Mouse (Mus musculus) B cell, adult 2 months (primary cell): ENCODE data around the gene Spc24.
"Not testable (repeated sequence)": the region's sequence is repeated elsewhere in the genome, so short reads cannot be mapped to it uniquely, and the experiment has no call there.

Experiments used
- DNase-seq, 2 experiments: peaks; one replicate each; pipeline ENCODE4 v3.0.0; 2022

Gene Spc24

DNA sequence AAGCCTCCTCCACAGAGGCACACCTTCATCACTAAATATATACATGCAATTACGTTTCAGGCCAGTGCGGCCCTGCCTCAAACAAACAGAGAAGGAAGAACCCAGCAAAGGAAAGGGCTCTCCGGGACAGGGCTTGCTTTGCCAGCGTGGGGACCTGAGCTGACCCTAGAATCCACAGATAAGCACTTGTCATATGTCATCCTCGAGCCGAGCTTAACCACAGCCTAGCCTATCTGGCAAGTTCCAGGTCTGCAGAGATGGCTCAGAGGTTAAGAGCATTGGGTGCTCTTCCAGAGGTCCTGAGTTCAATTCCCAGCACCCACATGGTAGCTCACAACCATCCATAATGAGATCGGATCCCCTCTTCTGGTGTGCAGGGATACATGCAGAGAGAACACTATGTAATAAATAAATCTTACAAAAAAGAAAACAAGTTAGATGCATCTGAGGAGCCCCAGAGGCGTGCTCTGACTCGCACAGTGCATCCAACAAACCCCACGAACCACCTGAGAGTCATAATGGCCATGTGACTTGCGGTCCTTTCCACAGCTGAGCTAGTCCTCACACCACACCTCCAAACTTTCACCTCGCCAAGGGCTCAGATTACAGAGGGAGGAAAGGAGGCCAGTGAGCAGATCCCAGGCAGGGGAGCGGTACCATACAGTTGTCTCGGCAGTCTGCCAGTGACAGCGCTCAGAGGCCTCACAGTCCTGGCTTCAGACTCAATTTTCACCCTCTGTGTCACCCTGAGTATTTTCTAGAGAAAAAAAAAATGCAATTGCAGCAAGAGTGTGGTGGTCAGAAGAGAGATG is 21.8 kb upstream of the Spc24 start:
- no peak for DNase-seq

DNA sequence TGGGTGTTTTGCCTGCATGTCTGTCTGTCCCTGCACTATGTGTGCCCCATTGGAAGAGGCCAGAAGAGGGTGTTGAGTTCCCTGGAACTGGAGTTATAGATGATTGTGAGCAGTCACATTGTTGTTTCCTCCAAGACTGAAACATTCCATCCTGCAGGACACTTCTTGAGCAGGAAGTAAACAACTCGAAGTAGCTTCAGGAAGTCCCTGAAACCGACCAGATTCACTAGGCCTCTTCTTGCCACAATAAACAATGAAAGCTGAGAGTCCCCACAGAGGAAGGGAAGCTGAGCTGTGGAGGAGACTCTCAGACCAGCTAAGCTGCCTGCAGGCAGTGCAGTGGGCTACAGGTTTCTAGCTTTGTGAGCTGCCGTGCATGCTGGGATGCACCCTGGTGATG is 17.6 kb upstream of the Spc24 start:
- no peak for DNase-seq

DNA sequence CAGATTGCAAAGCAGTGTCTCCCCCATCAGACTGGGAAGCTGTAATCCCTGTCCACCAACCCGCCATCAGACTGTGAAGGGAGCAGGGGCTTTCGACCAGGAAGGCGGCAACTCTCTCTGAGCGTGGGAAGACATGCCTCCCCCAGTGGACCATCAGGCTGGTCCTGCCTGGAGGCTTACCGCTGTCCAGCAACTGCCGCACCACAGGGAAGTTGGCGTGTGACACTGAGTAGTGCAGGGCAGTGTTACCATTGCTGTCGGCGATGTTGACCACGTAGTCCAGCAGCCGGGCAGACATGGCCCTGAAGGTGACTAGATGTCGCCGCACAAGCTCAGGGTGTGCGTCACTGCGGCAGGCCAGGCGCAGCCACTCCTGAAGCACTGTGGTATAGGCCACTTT is 14.2 kb upstream of the Spc24 start:
- no peak for DNase-seq

DNA sequence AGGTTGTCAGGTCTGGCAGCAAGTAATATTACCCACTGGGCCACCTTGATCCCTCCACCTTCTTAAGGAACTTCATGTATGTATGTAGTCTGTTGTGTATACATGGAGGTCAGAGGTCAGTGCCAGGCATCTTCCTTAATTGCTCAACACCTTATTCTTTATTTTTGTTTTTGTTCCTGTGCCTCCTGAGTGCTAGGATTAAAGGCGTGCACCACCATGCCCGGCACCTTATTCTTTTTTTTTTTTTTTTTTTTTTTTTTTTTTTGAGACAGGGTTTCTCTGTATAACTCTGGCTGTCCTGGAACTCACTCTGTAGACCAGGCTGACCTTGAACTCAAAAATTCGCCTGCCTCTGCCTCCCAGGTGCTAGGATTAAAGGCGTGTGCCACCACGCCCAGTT is 13.3 kb upstream of the Spc24 start:
- DNase-seq = not testable (repeated sequence)

DNA sequence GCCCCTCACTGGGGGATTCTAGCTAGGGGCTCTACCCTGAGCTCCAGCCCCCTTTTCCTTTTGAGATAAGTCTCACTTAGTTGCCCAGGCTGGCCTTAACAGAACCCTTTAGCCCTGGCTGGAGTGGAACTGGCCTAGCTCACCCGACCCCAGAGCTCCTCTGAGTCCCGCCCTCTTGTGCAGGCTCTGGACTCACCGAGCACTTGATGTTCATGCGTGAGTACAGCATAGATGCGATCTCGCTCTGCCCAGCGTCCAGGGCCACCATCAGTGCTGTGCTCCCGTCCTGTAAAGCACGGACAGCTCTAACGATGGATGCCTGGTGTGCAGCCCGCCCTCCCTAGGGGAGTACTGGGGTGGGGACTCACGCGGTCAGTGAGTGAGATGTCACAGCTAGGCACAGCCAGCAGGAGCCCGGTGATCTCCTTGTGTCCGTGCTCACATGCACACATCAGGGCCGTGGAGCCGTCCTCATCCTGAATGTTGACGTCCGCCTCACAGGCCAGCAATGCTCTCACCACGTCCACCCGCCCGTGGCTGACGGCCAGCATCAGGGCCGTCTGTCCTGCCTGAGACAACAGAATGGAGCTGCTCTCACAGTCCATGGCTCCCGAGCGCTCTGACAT is 9.6 kb upstream of the Spc24 start:
- no peak for DNase-seq

DNA sequence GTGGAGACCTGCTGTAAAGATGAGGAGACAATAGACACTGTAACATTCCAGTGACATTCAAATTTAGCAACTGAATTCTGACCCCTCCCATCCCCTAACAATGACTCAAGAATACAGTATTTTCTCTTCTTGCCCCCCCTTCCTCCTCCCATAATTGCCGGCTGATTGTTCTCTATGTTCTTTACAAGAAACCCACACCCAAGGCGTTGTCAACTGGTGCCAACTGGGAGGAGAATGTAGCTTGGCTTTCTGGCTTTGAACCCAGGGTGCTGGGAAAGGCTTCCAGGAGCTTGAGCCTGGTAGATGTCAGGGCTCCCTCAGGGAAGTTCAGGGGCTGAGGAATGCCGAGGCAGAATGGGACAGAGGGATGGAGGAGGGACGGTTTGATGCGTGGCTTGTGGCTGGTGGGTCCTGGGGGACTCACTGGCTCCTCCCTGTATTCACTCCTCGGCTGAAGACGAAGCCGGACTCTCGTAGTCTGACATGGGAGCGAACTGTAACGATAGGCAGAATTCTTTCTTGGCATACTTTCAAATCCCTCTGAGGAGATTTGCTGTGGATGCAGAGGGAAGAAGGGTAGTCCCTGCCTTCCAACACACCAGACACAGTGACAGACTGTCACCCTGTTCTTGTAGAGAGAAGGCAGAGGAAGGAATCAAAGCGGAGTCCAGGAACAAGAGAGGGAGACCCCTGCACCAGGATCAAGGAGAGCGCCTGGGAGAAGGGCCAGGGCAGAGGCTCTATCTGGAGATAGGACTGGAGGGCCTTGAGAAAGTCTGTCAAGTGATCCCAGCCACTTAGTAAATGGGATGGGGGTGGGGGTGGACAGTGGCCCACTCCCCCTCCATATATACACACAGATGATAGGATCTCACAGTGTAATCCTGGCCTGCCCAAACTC is 8.7 kb upstream of the Spc24 start:
- DNase-seq = no peak

DNA sequence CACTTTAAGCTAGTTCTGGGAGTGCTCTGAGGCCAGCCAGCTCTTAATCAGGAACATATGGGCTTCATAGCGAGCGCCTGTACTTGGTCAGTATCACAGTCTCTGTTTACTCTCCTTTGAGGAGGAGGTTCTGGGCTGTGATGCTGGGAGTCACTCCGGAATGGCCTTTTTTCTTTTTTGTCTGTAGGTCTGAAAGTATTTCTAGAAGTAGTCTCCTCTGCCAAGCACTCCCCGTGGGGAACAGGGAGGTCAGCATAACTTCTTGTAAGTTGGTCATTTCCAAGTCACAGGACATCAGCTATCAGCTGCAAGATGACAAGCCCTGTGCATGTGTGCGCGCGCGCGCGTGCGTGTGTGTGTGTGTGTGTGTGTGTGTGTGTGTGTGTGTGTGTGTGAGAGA is 7.8 kb upstream of the Spc24 start:
- DNase-seq = no peak

DNA sequence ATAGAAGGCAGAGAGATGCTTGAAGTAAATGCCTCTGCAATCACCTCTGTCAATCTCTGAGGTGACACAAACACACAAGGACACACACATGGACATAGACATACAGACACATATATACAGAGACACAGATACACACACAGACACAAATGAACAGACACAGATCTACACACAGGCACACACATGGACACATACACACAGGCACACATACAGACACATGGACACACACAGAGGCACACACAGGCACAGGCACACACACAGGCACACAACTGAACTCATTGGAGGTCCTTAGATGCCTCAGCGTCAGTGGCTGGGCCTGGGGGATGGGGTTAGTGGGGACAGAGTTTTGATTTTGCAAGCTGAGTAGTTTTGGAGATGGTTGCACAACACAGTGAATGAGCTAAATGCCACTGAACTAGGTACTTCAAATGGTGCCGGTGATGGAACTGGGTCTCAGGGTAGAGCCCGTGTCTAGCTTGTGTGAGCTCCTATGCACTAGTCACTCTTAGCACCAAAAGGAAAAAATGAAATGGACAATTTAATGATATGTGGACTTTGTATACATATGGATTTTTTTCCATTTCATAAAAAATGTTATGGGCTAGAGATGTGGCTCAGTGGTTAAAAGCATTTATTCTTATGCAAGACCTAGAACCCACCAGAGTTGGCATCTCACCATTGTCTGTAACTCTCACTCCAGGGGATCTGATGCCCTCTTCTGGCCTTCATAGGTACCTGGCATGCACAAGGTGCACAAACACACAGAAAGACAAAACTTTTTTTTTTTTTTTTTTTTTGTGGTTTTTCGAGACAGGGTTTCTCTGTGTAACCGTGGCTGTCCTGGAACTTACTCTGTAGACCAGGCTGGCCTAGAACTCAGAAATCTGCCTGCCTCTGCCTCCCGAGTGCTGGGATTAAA is 4.2 kb upstream of the Spc24 start:
- DNase-seq = no peak

DNA sequence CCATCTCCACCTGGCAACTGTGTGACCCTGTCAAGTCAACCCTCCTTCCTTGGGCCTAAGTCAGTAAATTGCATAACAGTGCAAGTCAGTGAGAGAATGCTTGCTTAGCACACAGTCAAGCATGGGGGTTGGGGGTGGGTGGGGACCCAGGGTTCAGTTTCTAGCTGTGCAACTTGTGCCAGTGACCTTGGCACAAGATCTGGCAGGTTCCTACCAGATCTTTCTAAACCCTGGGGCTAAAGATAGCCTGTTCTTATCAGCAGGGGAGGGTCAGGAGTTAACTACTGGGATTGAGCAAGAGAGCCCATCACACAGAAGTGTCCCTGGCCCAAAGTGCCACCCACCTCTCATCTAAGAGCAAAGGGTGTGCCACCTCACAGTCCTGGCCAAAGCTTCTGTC is 2.0 kb upstream of the Spc24 start:
- DNase-seq = no peak

DNA sequence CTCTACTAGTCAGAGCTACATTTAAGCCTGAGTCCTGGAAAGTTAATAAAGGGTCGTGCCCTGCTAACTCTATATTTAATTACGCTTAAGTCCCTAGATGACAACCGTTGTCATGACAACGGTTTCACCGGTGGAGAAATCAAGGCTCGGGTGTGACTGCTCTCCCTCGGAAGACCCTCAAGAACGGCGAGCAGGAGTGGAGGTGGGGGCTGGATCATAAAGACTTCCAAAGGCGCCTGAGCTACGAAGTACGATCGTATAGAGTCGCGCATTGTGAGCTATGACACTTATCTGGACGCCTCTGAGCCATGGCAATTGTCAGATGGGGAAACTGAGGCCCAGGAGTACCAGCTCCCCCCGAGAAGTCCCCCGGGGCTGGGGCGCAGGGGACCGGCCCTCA is 385 bp downstream of the Spc24 start:
- DNase-seq = no peak

DNA sequence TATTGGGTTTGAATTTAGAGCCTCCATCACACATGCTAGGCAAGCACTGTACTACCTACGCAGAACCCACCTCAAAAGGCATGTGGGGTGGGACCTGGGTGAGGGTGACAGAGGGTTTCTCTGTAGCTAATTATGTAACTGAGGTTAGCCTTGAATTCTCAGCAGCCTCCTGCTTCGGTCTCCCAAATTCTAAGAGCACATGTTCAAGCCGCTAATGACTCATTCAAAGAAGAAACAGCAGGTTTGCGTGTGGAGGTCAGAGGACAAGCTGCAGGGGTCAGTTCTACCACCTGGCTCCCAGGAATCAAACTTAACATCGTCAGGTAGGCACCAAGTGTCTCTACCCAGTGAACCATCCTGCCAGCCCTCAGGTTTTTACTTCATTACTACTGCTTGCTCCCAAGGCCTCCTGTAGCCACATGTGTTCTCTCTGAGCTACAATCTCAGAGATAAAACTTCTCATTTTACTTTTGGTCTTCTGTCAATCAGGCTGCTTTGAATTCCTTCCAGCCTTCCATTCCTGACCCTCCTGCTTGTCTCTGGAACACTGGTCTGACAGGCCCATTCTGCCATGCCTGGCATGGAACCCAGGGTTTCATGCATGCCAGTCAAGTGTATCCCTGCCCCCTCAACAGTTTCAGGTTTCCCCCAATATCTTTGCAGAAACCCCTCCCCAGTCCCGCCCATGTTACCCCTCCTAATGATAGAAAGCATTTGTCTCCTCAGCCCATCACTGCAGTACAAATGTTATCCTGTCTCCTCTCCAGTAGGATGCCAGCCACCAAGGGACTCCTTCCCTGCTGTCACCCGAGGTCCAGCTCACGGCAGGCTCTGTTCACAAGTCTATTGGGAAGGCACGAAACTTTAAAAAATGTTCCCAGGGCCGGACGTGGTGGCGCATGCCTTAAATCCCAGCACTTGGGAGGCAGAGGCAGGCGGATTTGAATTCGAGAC is 1.2 kb downstream of the Spc24 start:
- DNase-seq = no peak

DNA sequence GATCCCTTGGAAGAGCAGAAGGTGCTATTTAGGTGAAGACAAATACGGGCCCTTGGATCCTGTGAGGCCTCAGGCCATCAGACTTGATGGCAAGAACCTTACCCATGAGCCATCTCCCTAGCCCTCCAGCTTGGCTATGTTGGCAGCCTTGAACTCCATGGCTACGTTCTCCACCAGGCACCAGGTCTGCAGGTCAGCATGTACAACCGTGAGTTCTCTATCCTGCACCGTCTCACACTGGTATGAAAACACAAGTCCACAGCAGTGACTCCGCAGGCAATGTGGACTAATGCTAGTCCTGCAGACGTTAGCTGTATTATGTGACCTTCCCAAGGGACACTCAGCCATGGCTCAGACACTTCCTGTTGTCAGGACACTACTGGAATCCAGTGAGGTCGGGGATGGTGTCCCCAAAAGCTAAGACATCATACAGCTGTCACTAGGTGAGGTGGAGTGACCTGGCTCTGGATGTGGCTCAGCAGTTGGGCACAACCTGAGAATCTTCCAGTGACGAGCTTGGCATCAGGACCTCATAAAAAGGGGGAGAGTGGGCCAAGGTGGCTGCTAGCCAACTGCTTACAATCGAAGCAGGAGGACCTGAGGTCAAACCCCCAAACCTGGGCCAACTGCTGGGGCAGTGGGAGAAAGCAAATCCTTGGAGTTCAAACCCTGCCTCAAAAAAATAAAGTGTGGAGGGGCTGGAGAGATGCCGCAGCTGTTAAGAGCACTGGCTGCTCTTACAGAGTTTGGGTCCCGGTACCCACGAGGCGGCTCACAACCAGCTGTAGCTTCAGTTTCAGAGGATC is 5.4 kb downstream of the Spc24 start:
- no peak for DNase-seq

DNA sequence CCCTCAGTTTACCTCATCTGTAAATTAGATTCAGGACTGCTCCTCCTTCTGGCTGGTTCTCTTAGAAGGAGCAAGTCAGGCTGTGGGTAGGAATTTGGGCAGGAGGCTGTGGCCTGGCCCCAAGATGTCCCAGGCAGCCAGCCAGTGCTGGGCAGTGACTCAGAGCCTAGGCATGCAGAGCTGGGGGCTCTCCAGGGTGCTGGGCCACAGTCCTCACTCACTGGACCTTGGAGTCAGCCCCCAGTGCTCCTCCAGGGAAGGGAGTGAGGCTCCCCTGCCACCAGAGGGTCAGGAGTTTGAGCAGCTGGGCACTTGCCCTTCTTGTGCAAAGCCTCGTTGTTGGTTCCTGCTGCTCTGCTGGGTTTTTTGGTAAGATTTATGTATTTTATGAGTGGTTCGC is 6.1 kb downstream of the Spc24 start:
- DNase-seq = no peak

DNA sequence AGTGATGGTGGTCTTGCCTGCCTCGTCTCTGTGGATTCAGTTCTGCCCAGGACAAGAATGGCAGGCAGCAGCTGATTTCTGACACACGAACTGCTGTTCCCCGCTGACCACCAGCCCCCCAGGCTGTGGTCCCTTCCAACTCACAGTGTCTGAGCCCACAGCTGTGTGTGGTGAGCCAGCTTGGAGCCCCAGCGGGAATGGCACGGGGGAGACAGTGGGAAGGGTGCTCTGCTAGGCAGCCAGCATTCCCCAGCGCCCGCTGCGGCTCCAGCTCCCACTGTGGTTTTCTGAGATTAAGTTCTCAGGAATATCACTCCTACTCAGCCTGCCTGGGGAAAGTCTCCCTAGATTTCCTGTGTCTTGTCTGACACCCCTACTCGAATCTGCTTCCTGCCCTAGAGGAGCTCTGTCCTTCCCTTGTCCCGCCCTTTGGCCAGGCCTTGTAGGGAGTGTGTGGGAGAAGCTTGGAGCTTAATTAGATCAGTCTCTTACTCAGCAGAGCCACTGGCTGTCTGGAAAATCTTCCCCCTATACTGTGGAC is 7.8 kb downstream of the Spc24 start:
- no peak for DNase-seq

DNA sequence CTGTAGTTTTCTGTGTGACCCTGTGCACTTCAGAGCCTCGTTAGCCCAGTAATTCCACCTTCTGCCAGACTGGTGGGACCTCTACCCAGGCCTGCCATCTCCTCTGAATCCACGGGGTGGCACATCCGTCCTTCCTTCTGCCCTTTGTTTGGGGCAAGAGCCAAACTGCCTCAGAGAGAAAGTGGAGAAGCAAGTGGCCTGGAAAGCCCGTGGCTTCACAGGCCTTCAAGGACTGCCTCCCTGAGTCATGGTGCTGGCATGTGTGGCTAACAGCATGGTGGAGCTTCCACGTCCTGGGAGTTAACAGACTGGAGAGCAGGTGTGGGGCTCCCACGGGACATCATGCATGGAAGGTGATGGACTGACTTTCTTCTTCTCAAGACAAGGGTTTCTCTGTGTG is 8.8 kb downstream of the Spc24 start:
- no peak for DNase-seq

DNA sequence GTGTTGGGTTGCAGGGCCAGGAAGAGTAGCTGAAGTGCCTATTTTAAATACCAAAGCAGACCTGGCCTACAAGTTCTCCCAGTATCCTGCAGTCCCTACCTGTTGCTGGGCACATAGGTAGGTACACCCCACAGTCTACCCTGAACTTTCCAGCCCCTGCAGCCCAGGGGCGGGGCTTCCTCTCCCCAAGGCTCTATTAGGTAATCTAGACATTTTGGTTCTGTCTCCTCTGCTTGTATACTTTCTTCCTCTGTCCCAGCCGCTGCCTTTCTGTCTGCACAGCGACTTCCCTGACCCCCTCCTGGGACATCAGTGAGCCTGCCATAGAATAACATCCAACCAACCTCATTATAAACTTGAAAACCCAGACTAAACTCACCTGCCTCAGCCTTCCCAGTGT is 9.7 kb downstream of the Spc24 start:
- DNase-seq = no peak

DNA sequence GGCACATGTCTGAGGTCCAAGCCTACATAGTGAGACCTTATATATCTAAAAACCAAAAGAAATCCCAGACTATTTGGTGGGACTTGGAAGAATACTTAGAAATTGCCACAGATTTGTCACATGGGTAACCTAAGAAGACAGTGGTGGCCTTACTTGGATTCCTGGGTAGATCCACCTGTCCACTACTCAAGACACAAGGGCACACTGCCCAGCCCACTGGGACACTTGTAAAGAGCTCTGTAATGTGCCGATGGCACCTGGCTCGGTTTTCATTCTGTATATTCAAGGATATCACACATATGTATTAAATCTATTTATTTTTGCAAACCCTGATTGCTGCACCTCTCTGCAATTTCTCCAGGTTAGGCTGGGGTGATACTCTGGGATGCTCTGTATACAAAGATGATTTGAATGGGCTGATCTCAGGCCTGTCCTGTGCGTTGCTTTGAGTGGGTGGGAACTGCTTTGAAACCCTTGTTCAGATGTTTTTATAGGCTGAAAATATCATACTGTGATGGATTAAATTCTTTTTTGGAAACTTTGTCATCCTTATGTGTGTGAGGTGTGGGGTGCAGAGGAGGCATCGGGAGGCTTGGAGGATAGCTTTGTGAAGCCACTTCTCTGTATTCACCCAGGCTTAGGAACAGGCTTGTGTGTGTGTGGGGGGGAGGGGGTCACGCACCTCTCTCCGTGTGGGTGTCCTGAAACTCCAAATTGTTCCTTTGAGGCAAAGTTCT is 10.6 kb downstream of the Spc24 start:
- no peak for DNase-seq

DNA sequence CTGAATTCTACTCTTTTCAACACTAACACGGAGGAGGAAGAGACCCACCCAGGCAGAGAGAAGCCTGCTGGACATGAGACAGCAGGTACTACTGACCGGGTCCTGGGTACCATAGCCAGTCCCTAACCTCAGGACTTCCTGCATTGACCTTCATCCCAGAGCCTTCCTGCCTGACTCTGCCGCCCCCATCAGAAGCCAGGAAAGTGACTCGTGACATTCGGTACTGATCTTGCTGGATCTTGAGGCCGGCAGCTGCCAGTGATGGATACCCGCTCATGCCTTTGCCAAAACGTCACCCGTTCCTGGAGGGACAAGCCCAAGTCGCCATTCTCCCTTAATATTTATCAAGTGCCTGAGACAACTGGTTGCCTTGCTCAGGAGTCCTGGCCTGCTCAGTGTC is 11.6 kb downstream of the Spc24 start:
- DNase-seq = no peak

DNA sequence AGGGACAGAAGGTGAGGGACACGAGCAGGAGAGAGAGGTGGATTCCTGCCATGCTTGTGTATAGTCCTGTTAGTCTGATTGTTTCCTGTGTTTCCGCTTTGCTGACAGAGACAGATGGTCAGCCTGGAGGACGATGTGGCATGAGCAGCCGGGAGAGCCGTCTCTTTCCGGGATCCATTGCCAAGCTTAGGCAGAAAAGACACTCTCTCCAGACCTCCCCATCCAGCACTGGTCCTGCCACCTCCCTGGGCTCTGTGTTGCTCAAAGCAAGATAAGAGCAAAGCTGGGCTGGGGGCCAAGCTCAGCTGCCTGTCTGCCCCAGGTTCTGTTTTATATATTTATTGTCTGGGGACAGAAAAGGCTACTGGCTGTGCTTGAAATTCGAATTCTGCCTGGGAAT is 12.1 kb downstream of the Spc24 start:
- no peak for DNase-seq
